Mouse (Mus musculus) hindbrain, embryonic 16.5 days (tissue): ENCODE results near the gene Lyzl4. TPM values are rescaled to one million over a fixed set of nuclear protein-coding genes. Genes with fewer than 3 reads are reported as not detected.

Source experiments
- ATAC-seq: fragments of 200-750 bp; cut with Nextera tagmentation; 2 replicates; pipeline ENCODE4 v1.8.0; 2017; ENCODE audit warnings: moderate TSS enrichment, moderate library complexity
- H3K27ac ChIP-seq: fragments of 300-500 bp; sonication (generic); 2 replicates; pipeline ENCODE4 v1.5.1; 2014; ENCODE audit warnings: low read depth, mild to moderate bottlenecking, control low read depth, low read length, moderate library complexity
- H3K27me3 ChIP-seq: fragments of 300-500 bp; sonication (generic); replicated peaks from 2 replicates; pipeline ENCODE4 v1.6.1; 2014; ENCODE audit warnings: low read length; ENCODE audit not compliant: control insufficient read depth, insufficient read depth
- H3K36me3 ChIP-seq: fragments of 300-500 bp; sonication (generic); 2 replicates; pipeline ENCODE4 v1.6.1; 2014; ENCODE audit warnings: mild to moderate bottlenecking, low read length, moderate library complexity, mixed read lengths; ENCODE audit not compliant: control insufficient read depth, insufficient read depth
- H3K4me1 ChIP-seq: fragments of 300-500 bp; sonication (generic); 2 replicates; pipeline ENCODE4 v1.6.1; 2014; ENCODE audit warnings: low read depth, low read length; ENCODE audit not compliant: control insufficient read depth, insufficient read depth
- H3K4me2 ChIP-seq: fragments of 300-500 bp; sonication (generic); 2 replicates; pipeline ENCODE4 v1.6.1; 2014; ENCODE audit warnings: mild to moderate bottlenecking, low read length, control low read depth, moderate library complexity
- H3K4me3 ChIP-seq: fragments of 300-500 bp; sonication (generic); 2 replicates; pipeline ENCODE4 v1.5.1; 2014; ENCODE audit warnings: mild to moderate bottlenecking, low read length, control low read depth, moderate library complexity
- H3K9ac ChIP-seq: fragments of 300-500 bp; sonication (generic); 2 replicates; pipeline ENCODE4 v1.6.1; 2014; ENCODE audit warnings: low read depth, mild to moderate bottlenecking, control low read depth, low read length, moderate library complexity
- H3K9me3 ChIP-seq: fragments of 300-500 bp; sonication (generic); 2 replicates; pipeline ENCODE4 v1.6.1; 2014; ENCODE audit warnings: mild to moderate bottlenecking, low read length, moderate library complexity; ENCODE audit not compliant: control insufficient read depth
- WGBS: fragments of 180-500 bp; shearing (Covaris S2); extraction: QIAGEN DNeasy Blood & Tissue Kit; methylation state at CpG from one replicate; pipeline ENCODE4 v1.1.7; 2014; 5-methylcytosine and 5-hydroxymethylcytosine counted together
- polyA plus RNA-seq: library from polyadenylated mRNA; unstranded; fragments of >200 nt; fragmentation: Nextera tagmentation; extraction: Ambion mirVana; gene quantifications from 2 replicates; pipeline ENCODE4 v1.2.1, GENCODE M21; 2015

Gene Lyzl4
- polyA plus RNA-seq, 1 experiment from 2014 or later = 0.16 TPM

DNA sequence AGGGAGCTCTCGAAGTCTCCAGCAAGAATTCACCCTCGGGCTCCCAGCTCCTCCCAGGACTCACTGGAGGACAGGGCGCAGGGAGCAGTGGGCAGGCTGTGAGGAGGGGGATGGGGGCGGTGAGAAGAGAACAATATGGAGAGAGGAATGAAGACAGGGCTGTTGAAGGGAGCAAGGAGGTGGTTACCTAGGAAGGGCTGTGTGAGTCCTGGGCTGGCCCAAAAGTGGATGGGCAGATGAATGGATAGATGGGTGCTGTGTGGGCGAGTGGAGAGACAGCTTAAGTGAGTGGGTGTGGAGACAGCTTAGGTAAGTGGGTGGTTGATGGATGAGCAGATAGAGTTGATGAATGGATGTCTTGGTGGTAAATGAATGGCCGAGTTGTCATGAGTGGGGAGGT is 21.6 kb upstream of the Lyzl4 start:
- no peak for ATAC-seq

GRCm38 (mm10) chr9:121659791-121660190 is 17.9 kb upstream of the Lyzl4 start:
- peak overlapping the region; percentile 7; the same call in 1 of the 2 replicates for H3K27ac ChIP-seq
- no peaks in the 10 kb centered on the region for H3K9me3 ChIP-seq
- no peaks in the 10 kb centered on the region for H3K36me3 ChIP-seq
- H3K9ac ChIP-seq = no peak overlapping the region
- ATAC-seq = no peak
- no peaks in the 10 kb centered on the region for H3K27me3 ChIP-seq
- H3K4me2 ChIP-seq = no peak overlapping the region
- 75% methylated on average over 7 of the region's 7 CpGs for WGBS
- H3K4me3 ChIP-seq = no peak overlapping the region
- no peaks in the 10 kb centered on the region for H3K4me1 ChIP-seq

More for the DNA sequence above, 21.6 kb upstream of the Lyzl4 start:
- H3K9ac ChIP-seq = no peak overlapping the region
- H3K36me3 ChIP-seq = no peaks in the 10 kb centered on the region
- peaks cover 11% of the 10 kb centered on the region; the same call in 1 of the 2 replicates for H3K4me1 ChIP-seq
- peaks cover under 1% of the 10 kb centered on the region; the same call in 1 of the 2 replicates for H3K27me3 ChIP-seq
- no peak overlapping the region for H3K4me2 ChIP-seq
- H3K4me3 ChIP-seq = no peak overlapping the region
- no peaks in the 10 kb centered on the region for H3K9me3 ChIP-seq
- no peak overlapping the region for H3K27ac ChIP-seq
- WGBS = 80% methylated on average over 6 of the region's 6 CpGs

DNA sequence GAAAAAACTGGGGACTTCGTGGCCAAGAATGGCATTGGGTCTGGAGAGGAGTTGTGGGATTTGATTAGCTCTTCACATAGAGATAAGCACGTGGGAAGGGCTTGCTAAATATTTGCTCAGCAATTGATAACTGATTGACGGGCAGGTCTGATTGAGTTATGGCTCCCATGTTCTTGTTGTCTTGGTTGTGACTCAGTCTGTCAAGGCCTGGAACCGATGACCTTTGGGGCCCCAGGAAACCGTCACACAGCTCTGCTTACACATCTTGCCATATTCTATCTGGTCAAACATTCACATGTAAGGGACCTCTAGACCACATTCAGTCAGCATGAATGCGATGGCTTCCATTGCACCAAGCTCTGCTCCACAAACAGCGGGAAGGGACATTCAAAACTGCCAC is 16.4 kb upstream of the Lyzl4 start:
- Histone ChIP-seq H3K27ac (no peak overlapping the region), H3K4me2 (no peak overlapping the region), H3K4me3 (no peak overlapping the region), H3K27me3 (no peaks in the 10 kb centered on the region), H3K4me1 (no peaks in the 10 kb centered on the region), H3K9ac (no peak overlapping the region), H3K9me3 (no peaks in the 10 kb centered on the region), H3K36me3 (no peaks in the 10 kb centered on the region)
- ATAC-seq = no peak
- 83% methylated on average over 7 of the region's 7 CpGs for WGBS

GRCm38 (mm10) chr9:121657143-121657542 is 15.2 kb upstream of the Lyzl4 start:
- Histone ChIP-seq H3K4me1 (no peaks in the 10 kb centered on the region), H3K36me3 (no peaks in the 10 kb centered on the region), H3K27me3 (no peaks in the 10 kb centered on the region), H3K4me2 (no peak overlapping the region), H3K27ac (no peak overlapping the region), H3K4me3 (no peak overlapping the region), H3K9me3 (no peaks in the 10 kb centered on the region), H3K9ac (no peak overlapping the region)
- ATAC-seq = no peak
- 62% methylated on average over 13 of the region's 13 CpGs for WGBS

GRCm38 (mm10) chr9:121656322-121656721 is 14.4 kb upstream of the Lyzl4 start:
- Histone ChIP-seq H3K9me3 (no peaks in the 10 kb centered on the region), H3K27me3 (no peaks in the 10 kb centered on the region), H3K36me3 (no peaks in the 10 kb centered on the region), H3K4me3 (no peak overlapping the region), H3K9ac (no peak overlapping the region), H3K4me2 (no peak overlapping the region), H3K27ac (no peak overlapping the region), H3K4me1 (no peaks in the 10 kb centered on the region)
- no peak for ATAC-seq
- WGBS = 84% methylated on average over 5 of the region's 5 CpGs

DNA sequence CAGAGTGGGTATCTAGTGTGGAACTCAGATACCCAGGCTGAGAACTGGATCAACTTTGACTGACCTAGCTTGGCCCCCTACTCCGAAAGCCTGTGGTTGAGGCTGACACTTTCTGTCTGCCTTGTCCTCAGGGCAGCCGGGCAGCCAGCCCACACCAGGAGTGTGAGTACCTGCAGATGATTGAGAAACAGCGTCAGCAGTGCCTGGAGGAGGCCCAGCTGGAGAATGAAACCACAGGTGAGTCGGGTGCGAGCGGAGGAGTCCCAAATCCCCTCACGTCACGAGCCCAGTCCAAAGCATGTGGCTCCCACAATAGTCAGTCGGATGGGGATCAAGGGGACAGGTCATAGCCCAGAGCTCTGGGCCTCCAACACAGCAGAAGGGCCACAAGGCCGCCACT is 11.8 kb upstream of the Lyzl4 start:
- H3K27ac ChIP-seq = no peak overlapping the region
- H3K9ac ChIP-seq = no peak overlapping the region
- H3K27me3 ChIP-seq = no peaks in the 10 kb centered on the region
- 89% methylated on average over 10 of the region's 10 CpGs for WGBS
- H3K4me3 ChIP-seq = no peak overlapping the region
- H3K4me2 ChIP-seq = no peak overlapping the region
- no peak for ATAC-seq
- H3K4me1 ChIP-seq = no peaks in the 10 kb centered on the region
- H3K36me3 ChIP-seq = no peaks in the 10 kb centered on the region
- no peaks in the 10 kb centered on the region for H3K9me3 ChIP-seq

- no peak overlapping the region for H3K9ac ChIP-seq
- no peak overlapping the region for H3K27ac ChIP-seq
- peaks cover 11% of the 10 kb centered on the region for H3K27me3 ChIP-seq
- no peak for ATAC-seq
- no peak overlapping the region for H3K4me2 ChIP-seq
- no peaks in the 10 kb centered on the region for H3K9me3 ChIP-seq
- H3K36me3 ChIP-seq = no peaks in the 10 kb centered on the region
- no peak overlapping the region for H3K4me3 ChIP-seq
- WGBS = 76% methylated on average over 7 of the region's 7 CpGs
- peaks cover 8% of the 10 kb centered on the region for H3K4me1 ChIP-seq
Measured at GRCm38 (mm10) chr9:121647026-121647425, 5.1 kb upstream of the Lyzl4 start.

DNA sequence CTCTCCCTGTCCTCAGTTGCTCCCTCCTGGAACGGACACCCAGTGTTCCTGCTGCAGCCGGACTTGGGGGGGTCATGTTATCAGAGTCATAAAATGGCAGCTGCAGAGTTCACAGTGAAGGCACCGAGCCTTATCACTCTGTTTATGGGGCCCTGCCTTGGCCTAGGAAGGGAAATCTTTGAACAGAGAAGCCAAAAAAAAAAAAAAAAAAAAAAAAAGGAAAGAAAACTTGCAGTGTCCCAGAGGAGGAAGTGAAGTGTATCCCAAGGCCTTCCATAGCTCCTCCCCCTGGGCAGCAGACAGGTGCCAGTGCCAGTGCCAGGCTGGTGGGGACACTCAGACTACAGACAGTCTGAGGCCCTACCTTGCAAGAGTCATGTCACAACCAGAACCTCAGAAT is 3.0 kb upstream of the Lyzl4 start:
- Histone ChIP-seq H3K27ac (no peak overlapping the region), H3K9me3 (no peaks in the 10 kb centered on the region), H3K9ac (no peak overlapping the region), H3K27me3 (peaks cover 17% of the 10 kb centered on the region), H3K4me3 (no peak overlapping the region), H3K36me3 (no peaks in the 10 kb centered on the region), H3K4me2 (no peak overlapping the region), H3K4me1 (peaks cover 15% of the 10 kb centered on the region)
- WGBS = 87% methylated on average over 3 of the region's 3 CpGs
- no peak for ATAC-seq

DNA sequence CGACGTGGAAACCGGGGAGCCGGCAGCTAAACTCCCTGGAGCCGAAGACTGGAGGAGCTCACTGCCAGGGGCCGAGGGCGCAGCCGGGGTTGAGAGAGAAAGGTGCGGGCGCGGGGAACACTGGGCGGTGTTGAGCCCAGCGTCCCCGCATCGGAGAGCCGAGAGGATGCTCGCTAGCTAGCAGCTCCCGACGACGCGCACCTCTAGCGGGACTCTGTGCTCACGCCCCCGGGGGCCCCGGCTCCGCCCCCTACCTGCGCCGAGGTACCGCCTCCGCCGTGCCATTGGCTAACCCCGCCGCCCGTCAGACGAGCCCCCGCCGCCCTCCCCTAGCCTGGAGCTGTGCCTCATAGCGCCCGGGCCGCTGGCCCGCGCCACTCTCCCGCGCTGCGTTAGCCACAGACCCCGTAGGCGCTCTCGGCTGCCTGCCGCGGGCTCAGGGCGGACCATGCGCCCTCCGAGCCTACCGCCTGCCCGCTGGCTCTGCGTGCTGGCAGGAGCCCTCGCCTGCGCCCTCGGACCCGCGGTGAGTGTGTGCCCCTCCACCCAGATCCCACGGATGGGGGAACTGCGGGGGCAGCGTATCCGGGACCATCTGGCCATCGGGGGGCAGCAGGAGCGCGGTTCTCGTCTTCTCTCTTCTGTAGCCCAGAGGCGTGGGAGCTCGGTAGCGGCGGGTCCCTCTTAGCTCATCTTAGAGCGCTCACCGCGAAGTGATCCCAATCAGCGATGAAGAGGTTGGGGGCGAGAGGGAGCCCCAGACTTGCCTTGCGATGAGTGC is 695 bp upstream of the Lyzl4 start, which contains the start of gene Vipr1:
Gene Vipr1, plus strand, starts transcription at position 316 of the 781 bp plus-strand sequence.
- H3K9ac ChIP-seq = peak within 1 kb of the TSS; percentile 75
- H3K4me2 ChIP-seq = peak within 1 kb of the TSS; percentile 91
- H3K4me1 ChIP-seq = peaks cover 19% of the 10 kb centered on the region
- no peak within 1 kb of the TSS for H3K27ac ChIP-seq
- H3K4me3 ChIP-seq = peak within 1 kb of the TSS; percentile 50
- H3K36me3 ChIP-seq = no peaks in the 10 kb centered on the region
- H3K9me3 ChIP-seq = no peaks in the 10 kb centered on the region
- H3K27me3 ChIP-seq = peaks cover 17% of the 10 kb centered on the region
- under 1% methylated on average over 75 of the region's 79 CpGs for WGBS
- ATAC-seq = peak; percentile 83
